Mouse (Mus musculus) lung, adult 2 months (tissue): ENCODE measurements around the gene Dars. TPM values are rescaled to one million over a fixed set of nuclear protein-coding genes. Genes with fewer than 3 reads are reported as not detected.

Experiments
- DNase-seq: peaks from one replicate; pipeline ENCODE4 v3.0.0; 2022
- H3K4me1 ChIP-seq: fragments of 200-500 bp; 2 replicates; pipeline ENCODE4 v1.6.1; 2011; ENCODE audit warnings: low read length; ENCODE audit not compliant: control insufficient read depth, insufficient read depth
- H3K4me3 ChIP-seq: fragments of 200-500 bp; replicated peaks from 2 replicates; pipeline ENCODE3; 2011; ENCODE audit warnings: low read depth, mild to moderate bottlenecking, control low read depth, low read length; ENCODE audit errors: extremely low read depth
- CTCF ChIP-seq: fragments of 200-500 bp; IDR thresholded peaks from 2 replicates; pipeline ENCODE4 v1.5.1; 2011; ENCODE audit warnings: mild to moderate bottlenecking, low read length, control low read depth; ENCODE audit not compliant: insufficient read depth
- POLR2A ChIP-seq: fragments of 200-500 bp; IDR thresholded peaks from 2 replicates; pipeline ENCODE4 v1.6.1; 2011; ENCODE audit warnings: low read depth, mild to moderate bottlenecking, control low read depth, low read length, borderline replicate concordance; ENCODE audit errors: extremely low read depth
- WGBS: fragments of 180-500 bp; shearing (Covaris S2); methylation state at CpG from one replicate; pipeline ENCODE4 v1.1.7; 2018; 5-methylcytosine and 5-hydroxymethylcytosine counted together
- polyA plus RNA-seq: library from polyadenylated mRNA; depleted of rRNA; stranded (reverse); fragments of >200 nt; gene quantifications from 2 replicates; pipeline ENCODE4 v1.2.3, GENCODE M21; 2012; rRNA removed

Dars gene
- polyA plus RNA-seq = 8.9 and 12.2 TPM in 2 replicates

DNA sequence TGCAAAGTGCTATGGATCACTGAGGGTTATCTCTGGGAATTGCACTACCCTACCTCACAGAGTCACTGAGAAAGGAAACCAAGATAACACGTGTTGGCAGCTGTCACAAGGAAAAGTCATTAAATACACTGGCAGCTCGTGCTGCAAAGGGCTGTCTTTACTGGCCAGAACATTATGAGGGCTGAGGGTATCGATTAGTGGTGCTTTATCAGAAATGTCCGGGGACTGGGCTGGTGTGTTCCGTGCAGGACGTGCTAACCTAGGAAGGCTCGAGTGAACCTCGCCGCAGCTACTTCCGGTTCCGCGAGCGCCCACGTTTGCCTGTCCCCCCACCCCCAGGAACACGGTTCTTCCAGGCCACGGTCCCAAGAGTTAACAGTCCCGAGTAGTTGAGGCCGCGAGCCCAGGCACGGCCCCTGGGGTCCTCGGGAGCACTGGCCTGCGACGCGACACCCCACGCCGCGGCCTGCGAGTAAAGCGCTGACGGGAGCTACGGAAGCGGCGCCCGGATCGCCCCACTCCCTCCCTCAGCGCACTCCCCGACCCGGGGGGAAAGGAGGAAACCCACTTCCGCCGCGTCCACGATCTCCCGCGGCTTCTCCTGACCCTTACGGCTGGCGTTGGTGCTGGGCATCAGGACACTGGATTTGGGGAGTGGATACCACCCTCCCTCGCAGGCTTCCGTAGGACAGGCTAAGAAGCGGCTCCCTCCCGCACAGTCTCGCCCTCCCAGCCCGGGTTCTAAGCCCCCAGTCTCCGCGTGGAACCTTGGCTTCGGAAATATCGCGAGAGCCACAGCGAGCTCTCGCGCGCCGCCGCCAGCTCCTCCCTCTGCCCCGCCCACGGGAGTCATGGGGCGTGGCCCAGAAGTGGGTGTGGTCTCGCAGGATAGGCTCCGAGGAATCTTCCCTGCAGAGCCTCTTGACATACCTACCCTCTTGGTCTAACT, at the start of gene Dars:
Gene Dars, minus strand, starts transcription at position 785 of the 949 bp plus-strand sequence.
- TF ChIP-seq CTCF (no peak), POLR2A (peak; percentile 90)
- H3K4me1 ChIP-seq = peaks cover 3% of the 10 kb centered on the region; the same call in 1 of the 2 replicates
- peak within 1 kb of the TSS; percentile 95 for H3K4me3 ChIP-seq
- DNase-seq = peak; percentile 95
- WGBS = under 1% methylated on average over 67 of the region's 68 CpGs

- WGBS = 57% methylated on average over 1 of the region's 1 CpGs
- Histone ChIP-seq H3K4me3 (no peak overlapping the region), H3K4me1 (0 out of 2 replicates have a peak, but pooled peaks cover 2% of the 10 kb centered on the region)
- DNase-seq = no peak
- TF ChIP-seq POLR2A (no peak), CTCF (no peak)
Observed at GRCm38 (mm10) chr1:128466828-128467227, 49.7 kb upstream of the Dars start.

- no peak for TF ChIP-seq POLR2A
- TF ChIP-seq CTCF = no peak
- WGBS = 76% methylated on average over 5 of the region's 5 CpGs
- no peak for DNase-seq
Observed at GRCm38 (mm10) chr1:128463478-128463877, 46.3 kb upstream of the Dars start.

GRCm38 (mm10) chr1:128462389-128462788, 45.2 kb upstream of the Dars start:
- no peak overlapping the region for H3K4me3 ChIP-seq
- WGBS = 55% methylated on average over 3 of the region's 3 CpGs
- peaks cover 4% of the 10 kb centered on the region; the same call in 1 of the 2 replicates for H3K4me1 ChIP-seq
- no peak for DNase-seq
- TF ChIP-seq POLR2A = no peak
- no peak for TF ChIP-seq CTCF

More at GRCm38 (mm10) chr1:128463478-128463877, 46.3 kb upstream of the Dars start:
- Histone ChIP-seq H3K4me3 (no peak overlapping the region), H3K4me1 (0 out of 2 replicates have a peak, but pooled peaks cover 2% of the 10 kb centered on the region)

- H3K4me1 ChIP-seq = peaks cover 8% of the 10 kb centered on the region
- H3K4me3 ChIP-seq = no peak overlapping the region
- WGBS = 91% methylated on average over 6 of the region's 6 CpGs
- no peak for DNase-seq
- no peak for TF ChIP-seq POLR2A
- TF ChIP-seq CTCF = no peak
Observed at GRCm38 (mm10) chr1:128460780-128461179, 43.6 kb upstream of the Dars start.

DNA sequence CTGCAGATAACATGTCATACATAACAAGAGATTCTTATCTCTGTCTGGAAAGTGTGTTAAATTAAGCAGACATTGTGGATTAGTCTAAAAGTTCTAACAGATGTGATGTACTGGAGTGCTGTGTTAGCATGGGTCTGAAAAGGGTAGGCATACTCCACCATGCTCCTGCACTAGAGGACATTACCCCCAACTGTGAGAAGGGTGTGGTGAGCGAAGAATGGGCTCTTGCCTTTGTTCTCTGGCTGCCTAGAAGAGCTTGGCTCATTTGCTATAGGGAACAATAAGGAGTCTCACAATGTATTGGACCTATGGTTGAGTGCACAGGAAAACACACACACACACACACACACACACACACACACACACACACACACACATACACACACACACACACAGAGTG, 42.3 kb upstream of the Dars start:
- WGBS = 64% methylated on average over 1 of the region's 1 CpGs
- no peak for TF ChIP-seq POLR2A
- TF ChIP-seq CTCF = no peak
- H3K4me1 ChIP-seq = peaks cover 8% of the 10 kb centered on the region

GRCm38 (mm10) chr1:128459011-128459410, 41.8 kb upstream of the Dars start:
- Histone ChIP-seq H3K4me1 (peaks cover 8% of the 10 kb centered on the region), H3K4me3 (no peak overlapping the region)
- DNase-seq = no peak
- 47% methylated on average over 3 of the region's 3 CpGs for WGBS
- TF ChIP-seq CTCF (no peak), POLR2A (no peak)

More for the DNA sequence above, 42.3 kb upstream of the Dars start:
- no peak overlapping the region for H3K4me3 ChIP-seq
- no peak for DNase-seq

GRCm38 (mm10) chr1:128456844-128457445, 39.8 kb upstream of the Dars start:
- TF ChIP-seq CTCF = no peak
- TF ChIP-seq POLR2A = no peak
- 12% methylated on average over 18 of the region's 18 CpGs for WGBS
- DNase-seq = peak; percentile 20

GRCm38 (mm10) chr1:128456271-128456670, 39.1 kb upstream of the Dars start:
- TF ChIP-seq CTCF (no peak), POLR2A (no peak)
- DNase-seq = no peak
- WGBS = 75% methylated on average over 10 of the region's 10 CpGs
- Histone ChIP-seq H3K4me3 (no peak overlapping the region), H3K4me1 (peaks cover 5% of the 10 kb centered on the region)

More at GRCm38 (mm10) chr1:128456844-128457445, 39.8 kb upstream of the Dars start:
- Histone ChIP-seq H3K4me3 (no peak overlapping the region), H3K4me1 (peaks cover 5% of the 10 kb centered on the region)

- no peak for DNase-seq
- 70% methylated on average over 3 of the region's 3 CpGs for WGBS
- TF ChIP-seq CTCF = no peak
- TF ChIP-seq POLR2A = no peak
- peaks cover 3% of the 10 kb centered on the region; the same call in 1 of the 2 replicates for H3K4me1 ChIP-seq
- no peak overlapping the region for H3K4me3 ChIP-seq
Observed at GRCm38 (mm10) chr1:128452210-128452609, 35.0 kb upstream of the Dars start.
